Mouse (Mus musculus) MEL (cell line): ENCODE data around the gene Shmt1. TPM values are rescaled to one million over a fixed set of nuclear protein-coding genes. Genes with fewer than 3 reads are reported as not detected.

Experiments used
- DNase-seq: peaks from one replicate; pipeline ENCODE4 v3.0.0; 2011; ENCODE audit warnings: low read depth, low spot score
- H3K27ac ChIP-seq: 2 replicates; pipeline ENCODE4 v1.5.1; 2012; ENCODE audit warnings: low read depth, mild to moderate bottlenecking, control low read depth, low read length, moderate library complexity; ENCODE audit not compliant: control insufficient read depth
- H3K27me3 ChIP-seq, 2 experiments: fragments of 150-350 bp in 1 of 2; sonication (generic) in 1 of 2; 2 replicates each; pipeline ENCODE4 v1.6.1; 2012; ENCODE audit warnings: low read length in 2 of 2, mild to moderate bottlenecking in 2 of 2, improper control_type of control experiment in 1 of 2, moderate library complexity in 1 of 2; ENCODE audit not compliant: insufficient read depth in 2 of 2, control insufficient read depth in 1 of 2
- H3K36me3 ChIP-seq, 2 experiments: 2 replicates each; pipeline ENCODE4 v1.6.1; 2012 to 2014; ENCODE audit warnings: low read length in 2 of 2, improper control_type of control experiment in 1 of 2, inconsistent platforms in 1 of 2, mild to moderate bottlenecking in 1 of 2; ENCODE audit not compliant: insufficient read depth in 2 of 2, control insufficient read depth in 1 of 2
- H3K4me1 ChIP-seq, 2 experiments: fragments of 150-350 bp in 1 of 2; sonication (generic) in 1 of 2; 2 replicates each; pipeline ENCODE4 v1.6.1; 2012; ENCODE audit warnings: low read length in 2 of 2, improper control_type of control experiment in 1 of 2, mild to moderate bottlenecking in 1 of 2; ENCODE audit not compliant: insufficient read depth in 2 of 2, control insufficient read depth in 1 of 2
- H3K4me3 ChIP-seq, 2 experiments: fragments of 150-350 bp in 1 of 2; sonication (generic) in 1 of 2; 2 replicates each; pipeline ENCODE4 v1.5.1; 2012; ENCODE audit warnings: low read depth in 2 of 2, low read length in 2 of 2, mild to moderate bottlenecking in 2 of 2, moderate library complexity in 2 of 2, control low read depth in 1 of 2, improper control_type of control experiment in 1 of 2; ENCODE audit not compliant: control insufficient read depth in 1 of 2, insufficient read depth in 1 of 2
- H3K79me2 ChIP-seq: 2 replicates; pipeline ENCODE4 v1.6.1; 2012; ENCODE audit warnings: mild to moderate bottlenecking, low read length, moderate library complexity; ENCODE audit not compliant: control insufficient read depth, poor library complexity, insufficient read depth
- H3K9ac ChIP-seq: 2 replicates; pipeline ENCODE4 v1.6.1; 2012; ENCODE audit warnings: low read depth, mild to moderate bottlenecking, control low read depth, low read length, moderate library complexity; ENCODE audit not compliant: control insufficient read depth, poor library complexity, severe bottlenecking
- H3K9me3 ChIP-seq: fragments of 150-350 bp; sonication (generic); replicated peaks from 2 replicates; pipeline ENCODE4 v1.6.1; 2012; ENCODE audit warnings: mild to moderate bottlenecking, low read length, improper control_type of control experiment, moderate library complexity; ENCODE audit not compliant: insufficient read depth
- BHLHE40 ChIP-seq: IDR thresholded peaks from 2 replicates; pipeline ENCODE4 v1.6.1; 2012; ENCODE audit warnings: low read depth, mild to moderate bottlenecking, inconsistent platforms, low read length, improper control_type of control experiment, borderline replicate concordance
- CHD1 ChIP-seq: IDR thresholded peaks from 2 replicates; pipeline ENCODE4 v1.6.1; 2012; ENCODE audit warnings: low read depth, mild to moderate bottlenecking, inconsistent platforms, low read length, improper control_type of control experiment
- CHD2 ChIP-seq: IDR thresholded peaks from 2 replicates; pipeline ENCODE4 v1.6.1; 2011; ENCODE audit warnings: low read length, improper control_type of control experiment
- CTCF ChIP-seq, 3 experiments: IDR thresholded peaks in 2 of 3; conservative IDR thresholded peaks in 1 of 3; 2 replicates each; pipeline ENCODE4 v1.5.1; 2011 to 2012; ENCODE audit warnings: low read length in 3 of 3, low read depth in 2 of 3, mild to moderate bottlenecking in 2 of 3, improper control_type of control experiment in 1 of 3, inconsistent platforms in 1 of 3, mixed read lengths in 1 of 3, moderate library complexity in 1 of 3; ENCODE audit not compliant: control insufficient read depth in 1 of 3, insufficient read depth in 1 of 3, poor library complexity in 1 of 3, severe bottlenecking in 1 of 3
- E2F4 ChIP-seq: IDR thresholded peaks from 2 replicates; pipeline ENCODE4 v1.6.1; 2011; ENCODE audit warnings: low read depth, low read length, improper control_type of control experiment, borderline replicate concordance
- ELF1 ChIP-seq: IDR thresholded peaks from 2 replicates; pipeline ENCODE4 v1.6.1; 2014; ENCODE audit warnings: low read depth, mild to moderate bottlenecking, inconsistent platforms, low read length, improper control_type of control experiment, moderate library complexity
- EP300 ChIP-seq, 2 experiments: IDR thresholded peaks; 2 replicates each; pipeline ENCODE4 v1.6.1; 2011; ENCODE audit warnings: improper control_type of control experiment in 2 of 2, low read length in 2 of 2, low read depth in 1 of 2, mild to moderate bottlenecking in 1 of 2
- ETS1 ChIP-seq: IDR thresholded peaks from 2 replicates; pipeline ENCODE4 v1.6.1; 2012; ENCODE audit warnings: low read depth, mild to moderate bottlenecking, inconsistent platforms, low read length, improper control_type of control experiment, moderate library complexity
- GABPA ChIP-seq: IDR thresholded peaks from 2 replicates; pipeline ENCODE4 v1.6.1; 2012; ENCODE audit warnings: low read depth, mild to moderate bottlenecking, inconsistent platforms, low read length, improper control_type of control experiment, moderate library complexity
- GATA1 ChIP-seq: IDR thresholded peaks from 2 replicates; pipeline ENCODE4 v1.6.1; 2011; ENCODE audit warnings: low read depth, low read length, improper control_type of control experiment
- HCFC1 ChIP-seq: IDR thresholded peaks from 2 replicates; pipeline ENCODE4 v1.6.1; 2012; ENCODE audit warnings: low read depth, mild to moderate bottlenecking, inconsistent platforms, low read length, improper control_type of control experiment, moderate library complexity
- JUND ChIP-seq: IDR thresholded peaks from 2 replicates; pipeline ENCODE4 v1.6.1; 2011; ENCODE audit warnings: low read depth, mild to moderate bottlenecking, improper control_type of control experiment, low read length
- KAT2A ChIP-seq: conservative IDR thresholded peaks from 2 replicates; pipeline ENCODE4 v1.6.1; 2012; ENCODE audit warnings: low read depth, low read length, improper control_type of control experiment, inconsistent platforms
- MAFK ChIP-seq: IDR thresholded peaks from 2 replicates; pipeline ENCODE4 v1.6.1; 2011; ENCODE audit warnings: low read depth, mild to moderate bottlenecking, low read length, improper control_type of control experiment, borderline replicate concordance
- MAX ChIP-seq: IDR thresholded peaks from 2 replicates; pipeline ENCODE4 v1.6.1; 2011; ENCODE audit warnings: low read length, improper control_type of control experiment
- MAZ ChIP-seq: IDR thresholded peaks from 2 replicates; pipeline ENCODE4 v1.6.1; 2012; ENCODE audit warnings: low read depth, mild to moderate bottlenecking, inconsistent platforms, low read length, improper control_type of control experiment
- MEF2A ChIP-seq: IDR thresholded peaks from 2 replicates; pipeline ENCODE4 v1.6.1; 2014; ENCODE audit warnings: low read depth, mild to moderate bottlenecking, inconsistent platforms, low read length, improper control_type of control experiment; ENCODE audit not compliant: poor library complexity, insufficient replicate concordance, severe bottlenecking; ENCODE audit errors: extremely low read depth
- MXI1 ChIP-seq: IDR thresholded peaks from 2 replicates; pipeline ENCODE4 v1.6.1; 2011; ENCODE audit warnings: mild to moderate bottlenecking, low read depth, low read length, improper control_type of control experiment
- MYB ChIP-seq: IDR thresholded peaks from 2 replicates; pipeline ENCODE4 v1.6.1; 2011; ENCODE audit warnings: mild to moderate bottlenecking, low read depth, low read length, improper control_type of control experiment
- MYC ChIP-seq: IDR thresholded peaks from 2 replicates; pipeline ENCODE4 v1.6.1; 2011; ENCODE audit warnings: low read depth, mild to moderate bottlenecking, low read length, improper control_type of control experiment, moderate library complexity
- NELFE ChIP-seq: IDR thresholded peaks from 2 replicates; pipeline ENCODE4 v1.6.1; 2011; ENCODE audit warnings: low read depth, low read length, improper control_type of control experiment
- POLR2A ChIP-seq, 2 experiments: IDR thresholded peaks; 2 replicates each; pipeline ENCODE4 v1.6.1; 2011 to 2012; ENCODE audit warnings: low read length in 2 of 2, mild to moderate bottlenecking in 2 of 2, control low read depth in 1 of 2, improper control_type of control experiment in 1 of 2, low read depth in 1 of 2, moderate library complexity in 1 of 2; ENCODE audit not compliant: control insufficient read depth in 1 of 2, insufficient read depth in 1 of 2, poor library complexity in 1 of 2
- POLR2AphosphoS2 ChIP-seq: IDR thresholded peaks from 2 replicates; pipeline ENCODE4 v1.6.1; 2011; ENCODE audit warnings: low read length, improper control_type of control experiment
- POLR2AphosphoS5 ChIP-seq: IDR thresholded peaks from 2 replicates; pipeline ENCODE4 v1.6.1; 2012; ENCODE audit warnings: low read depth, borderline replicate concordance, mild to moderate bottlenecking, inconsistent platforms, low read length, moderate library complexity, mixed read lengths
- RAD21 ChIP-seq: IDR thresholded peaks from 2 replicates; pipeline ENCODE4 v1.6.1; 2011; ENCODE audit warnings: mild to moderate bottlenecking, low read depth, low read length, improper control_type of control experiment
- RCOR1 ChIP-seq: IDR thresholded peaks from 2 replicates; pipeline ENCODE4 v1.6.1; 2012; ENCODE audit warnings: low read depth, mild to moderate bottlenecking, inconsistent platforms, low read length, improper control_type of control experiment
- SIN3A ChIP-seq: IDR thresholded peaks from 2 replicates; pipeline ENCODE4 v1.6.1; 2012; ENCODE audit warnings: low read length, improper control_type of control experiment, inconsistent platforms
- TAL1 ChIP-seq: IDR thresholded peaks from 2 replicates; pipeline ENCODE4 v1.6.1; 2012; ENCODE audit warnings: mild to moderate bottlenecking, inconsistent platforms, low read length, moderate library complexity, mixed read lengths
- TBP ChIP-seq: IDR thresholded peaks from 2 replicates; pipeline ENCODE4 v1.8.0; 2011; ENCODE audit warnings: low read depth, low read length, improper control_type of control experiment
- TCF12 ChIP-seq: IDR thresholded peaks from 2 replicates; pipeline ENCODE4 v1.6.1; 2014; ENCODE audit warnings: low read depth, mild to moderate bottlenecking, inconsistent platforms, low read length, improper control_type of control experiment, moderate library complexity
- UBTF ChIP-seq: IDR thresholded peaks from 2 replicates; pipeline ENCODE4 v1.6.1; 2012; ENCODE audit warnings: low read depth, mild to moderate bottlenecking, inconsistent platforms, low read length, improper control_type of control experiment, moderate library complexity, borderline replicate concordance; ENCODE audit not compliant: insufficient read depth
- USF1 ChIP-seq: IDR thresholded peaks from 2 replicates; pipeline ENCODE4 v1.6.1; 2014; ENCODE audit warnings: low read depth, mild to moderate bottlenecking, inconsistent platforms, low read length, improper control_type of control experiment, moderate library complexity
- USF2 ChIP-seq, 2 experiments: IDR thresholded peaks; 2 replicates each; pipeline ENCODE4 v1.6.1; 2011 to 2012; ENCODE audit warnings: improper control_type of control experiment in 2 of 2, low read length in 2 of 2, borderline replicate concordance in 1 of 2, inconsistent platforms in 1 of 2, low read depth in 1 of 2, mild to moderate bottlenecking in 1 of 2; ENCODE audit not compliant: insufficient read depth in 1 of 2
- ZC3H11A ChIP-seq: IDR thresholded peaks from 2 replicates; pipeline ENCODE4 v1.6.1; 2012; ENCODE audit warnings: low read depth, mild to moderate bottlenecking, inconsistent platforms, low read length, improper control_type of control experiment
- ZKSCAN1 ChIP-seq: IDR thresholded peaks from 2 replicates; pipeline ENCODE4 v1.6.1; 2012; ENCODE audit warnings: low read depth, mild to moderate bottlenecking, inconsistent platforms, low read length, improper control_type of control experiment, moderate library complexity
- ZMIZ1 ChIP-seq: IDR thresholded peaks from 2 replicates; pipeline ENCODE4 v1.6.1; 2012; ENCODE audit warnings: low read depth, mild to moderate bottlenecking, inconsistent platforms, low read length, improper control_type of control experiment, moderate library complexity
- ZNF384 ChIP-seq: IDR thresholded peaks from 2 replicates; pipeline ENCODE4 v1.6.1; 2012; ENCODE audit warnings: low read depth, mild to moderate bottlenecking, inconsistent platforms, low read length, improper control_type of control experiment
- polyA plus RNA-seq, 2 experiments: library from polyadenylated mRNA; stranded (reverse) in 1 of 2; unstranded in 1 of 2; fragments of >175 nt in 1 of 2; fragments of >200 nt in 1 of 2; gene quantifications; 2 replicates each; pipeline versions ENCODE4 v1.2.1 to v1.2.4; 2012; ENCODE audit warnings: low replicate concordance in 2 of 2, low read depth in 1 of 2; ENCODE audit not compliant: insufficient read length in 2 of 2, insufficient read depth in 1 of 2, missing spikeins in 1 of 2
- total RNA-seq: library from RNA; depleted of rRNA; stranded (reverse); fragments of 300-350 nt; gene quantifications from 2 replicates; pipeline ENCODE4 v1.2.3, GENCODE M21; 2012

The Shmt1 gene
- total and polyA plus RNA-seq, 3 experiments: 55.3 to 71.4 TPM; not detected in 1

GRCm38 (mm10) chr11:60811054-60811460 lies 461 bp downstream of the Shmt1 start:
- Histone ChIP-seq H3K27me3 (no peaks in the 10 kb centered on the region), H3K27ac (peak overlapping the region; percentile 27)
- peak; percentile 84; the same call in 1 of the 2 replicates for TF ChIP-seq E2F4
- peak; percentile 99 for TF ChIP-seq ZNF384
- TF ChIP-seq ZC3H11A: no peak
- no peak for TF ChIP-seq UBTF
- TF ChIP-seq BHLHE40: peak; percentile 97
- TF ChIP-seq TCF12: peak; percentile 6; the same call in 1 of the 2 replicates
- peak; percentile 44; the same call in 1 of the 2 replicates for TF ChIP-seq TBP
- peak; percentile 70 for TF ChIP-seq ETS1
- no peak for TF ChIP-seq POLR2AphosphoS5
- peak; percentile 17 to 76; a peak in 2 of 4 replicates for TF ChIP-seq POLR2A (IDR thresholded peaks at IDR 0.05; ENCODE audit: control insufficient read depth in 1 of 2, insufficient read depth in 1 of 2, low read depth in 1 of 2, low read length in 2 of 2, poor library complexity in 1 of 2)
- TF ChIP-seq KAT2A: no peak; the same call in 1 of the 2 replicates
- TF ChIP-seq ELF1: peak; percentile 22; the same call in 1 of the 2 replicates
- 0 out of 6 replicates have a peak, but pooled peaks of 1 of the 3 experiments have one; percentile 1 for TF ChIP-seq CTCF (IDR thresholded peaks at IDR 0.05 in 2 of 3, conservative IDR thresholded peaks at IDR 0.05 in 1 of 3; ENCODE audit: control insufficient read depth in 1 of 3, insufficient read depth in 1 of 3, low read depth in 2 of 3, low read length in 3 of 3, poor library complexity in 1 of 3, severe bottlenecking in 1 of 3)
- TF ChIP-seq GATA1: no peak
- TF ChIP-seq MAFK: no peak
- TF ChIP-seq GABPA: no peak
- no peak for TF ChIP-seq CHD2
- peak; percentile 98 for TF ChIP-seq SIN3A
- TF ChIP-seq USF2 (IDR thresholded peaks at IDR 0.05; ENCODE audit: borderline replicate concordance in 1 of 2, insufficient read depth in 1 of 2, low read depth in 1 of 2, low read length in 2 of 2): peak; percentile 81 to 94
- no peak for TF ChIP-seq ZMIZ1
- TF ChIP-seq RAD21: no peak
- peak; percentile 98 for TF ChIP-seq MYC
- TF ChIP-seq MYB: no peak
- no peak for TF ChIP-seq TAL1
- TF ChIP-seq CHD1: no peak
- peak; percentile 74 for TF ChIP-seq HCFC1
- no peak for TF ChIP-seq MEF2A
- no peak for TF ChIP-seq JUND
- TF ChIP-seq NELFE: peak; percentile 66
- no peak; the same call in 1 of the 2 replicates for TF ChIP-seq ZKSCAN1
- TF ChIP-seq MXI1: peak; percentile 99
- TF ChIP-seq USF1: peak; percentile 99
- peak; percentile 55; the same call in 1 of the 2 replicates for TF ChIP-seq MAZ
- no peak for TF ChIP-seq RCOR1
- peak; percentile 99 for TF ChIP-seq MAX
- 0 out of 4 replicates have a peak, but pooled peaks of 1 of the 2 experiments have one; percentile 26 for TF ChIP-seq EP300 (IDR thresholded peaks at IDR 0.05; ENCODE audit: low read depth in 1 of 2, low read length in 2 of 2)
- TF ChIP-seq POLR2AphosphoS2: no peak

More at GRCm38 (mm10) chr11:60811054-60811460, 461 bp downstream of the Shmt1 start:
- H3K9ac ChIP-seq: peak overlapping the region; percentile 71
- DNase-seq: peak; percentile 99
- no peaks in the 10 kb centered on the region for H3K9me3 ChIP-seq
- H3K4me1 ChIP-seq: peaks cover 0 to 34% of the 10 kb centered on the region in 2 experiments; a peak in 3 of 4 replicates
- peak overlapping the region; percentile 62 to 64 for H3K4me3 ChIP-seq
- peaks cover 0 to 29% of the 10 kb centered on the region in 2 experiments; a peak in 2 of 4 replicates for H3K36me3 ChIP-seq
- peaks cover 19% of the 10 kb centered on the region for H3K79me2 ChIP-seq
